Mouse (Mus musculus) kidney, embryonic 16.5 days (tissue): ENCODE measurements at regions not wholly inside any gene's neighbourhood (a gene's known extent, or its start where the extent isn't known, plus 50 kb on each side); places are given as distances from the start of the nearest gene placed in this dataset.
"Not testable (repeated sequence)": the region's sequence is repeated elsewhere in the genome, so short reads cannot be mapped to it uniquely, and the experiment has no call there.

ENCODE experiments used
- ATAC-seq: fragments of 200-750 bp; cut with Nextera tagmentation; 2 replicates; pipeline ENCODE4 v1.8.0; 2017; ENCODE audit warnings: moderate TSS enrichment; ENCODE audit not compliant: low FRiP score, low TSS enrichment
- H3K27ac ChIP-seq: fragments of 300-500 bp; sonication (generic); 2 replicates; pipeline ENCODE4 v1.5.1; 2014; ENCODE audit warnings: low read length
- H3K27me3 ChIP-seq: fragments of 300-500 bp; sonication (generic); 2 replicates; pipeline ENCODE4 v1.6.1; 2014; ENCODE audit warnings: low read length, control low read depth, mixed read lengths; ENCODE audit not compliant: insufficient read depth
- H3K36me3 ChIP-seq: fragments of 300-500 bp; sonication (generic); 2 replicates; pipeline ENCODE4 v1.6.1; 2014; ENCODE audit warnings: low read length, control low read depth, mixed read lengths; ENCODE audit not compliant: insufficient read depth
- H3K4me1 ChIP-seq: fragments of 300-500 bp; sonication (generic); 2 replicates; pipeline ENCODE4 v1.6.1; 2014; ENCODE audit warnings: low read length, control low read depth, mixed read lengths; ENCODE audit not compliant: insufficient read depth
- H3K4me2 ChIP-seq: fragments of 300-500 bp; sonication (generic); replicated peaks from 2 replicates; pipeline ENCODE4 v1.6.1; 2014; ENCODE audit warnings: low read depth, low read length
- H3K4me3 ChIP-seq: fragments of 300-500 bp; sonication (generic); 2 replicates; pipeline ENCODE4 v1.5.1; 2014; ENCODE audit warnings: mild to moderate bottlenecking, low read length
- H3K9ac ChIP-seq: fragments of 300-500 bp; sonication (generic); replicated peaks from 2 replicates; pipeline ENCODE4 v1.6.1; 2014; ENCODE audit warnings: low read length
- H3K9me3 ChIP-seq: fragments of 300-500 bp; sonication (generic); 2 replicates; pipeline ENCODE4 v1.6.1; 2016; ENCODE audit warnings: low read length, control low read depth
- WGBS: fragments of 180-500 bp; shearing (Covaris S2); extraction: QIAGEN DNeasy Blood & Tissue Kit; methylation state at CpG from one replicate; pipeline ENCODE4 v1.1.7; 2014; 5-methylcytosine and 5-hydroxymethylcytosine counted together

- no peak for ATAC-seq
- Histone ChIP-seq H3K27ac (no peak overlapping the region), H3K36me3 (no peaks in the 10 kb centered on the region), H3K9ac (no peak overlapping the region), H3K9me3 (no peaks in the 10 kb centered on the region), H3K27me3 (peaks cover 17% of the 10 kb centered on the region; the same call in 1 of the 2 replicates), H3K4me2 (no peak overlapping the region), H3K4me3 (no peak overlapping the region), H3K4me1 (no peaks in the 10 kb centered on the region)
- WGBS = 42% methylated on average over 10 of the region's 10 CpGs
These were observed 97.7 kb upstream of the Pou6f2 start for GRCm38 (mm10) chr13:18495021-18495811.

DNA sequence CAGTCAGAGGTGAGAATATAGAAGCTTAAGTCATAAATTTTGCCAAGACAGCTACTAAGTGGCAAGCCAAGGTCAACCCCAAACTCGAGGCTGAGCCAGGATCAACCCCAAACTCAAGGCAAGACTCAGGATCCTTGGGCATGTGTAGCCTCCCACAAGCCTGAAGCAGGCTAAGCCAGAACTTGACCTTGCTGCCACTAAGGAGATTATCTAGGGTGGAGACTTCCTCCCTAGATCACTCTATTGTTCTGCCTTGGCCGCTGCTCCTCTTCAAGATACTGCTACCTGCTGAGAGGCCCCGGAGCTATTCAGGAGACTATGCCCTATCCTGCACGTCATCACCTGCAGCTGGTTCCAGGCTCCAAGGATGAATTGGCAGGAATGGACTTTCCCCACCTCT lies 88.3 kb upstream of the Pou6f2 start:
- ATAC-seq, H3K27me3 ChIP-seq: not testable (repeated sequence)
- WGBS = 40% methylated on average over 4 of the region's 4 CpGs

DNA sequence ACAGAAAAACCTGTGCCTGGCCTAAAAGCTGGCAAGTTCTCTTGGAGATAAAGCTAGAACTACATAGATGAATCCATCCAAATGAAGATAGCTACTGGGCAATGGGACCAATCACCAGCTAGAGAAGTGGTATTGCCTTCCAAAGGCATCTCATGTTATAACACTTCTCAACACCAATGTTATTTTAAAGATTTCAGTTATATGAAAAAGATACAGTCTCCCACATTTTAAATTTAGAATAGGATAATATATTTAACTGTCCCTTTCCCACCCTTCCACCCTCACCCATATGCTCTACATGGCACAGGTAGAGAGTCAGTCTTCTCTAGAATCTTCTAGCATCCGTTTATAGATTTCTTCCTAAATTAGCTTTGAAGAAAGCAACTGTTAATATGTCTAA lies 87.6 kb upstream of the Pou6f2 start:
- H3K9ac ChIP-seq = no peak overlapping the region
- H3K36me3 ChIP-seq = no peaks in the 10 kb centered on the region
- no peaks in the 10 kb centered on the region for H3K4me1 ChIP-seq
- ATAC-seq = no peak
- WGBS = 91% methylated on average over 1 of the region's 1 CpGs
- no peak overlapping the region for H3K27ac ChIP-seq
- no peaks in the 10 kb centered on the region for H3K9me3 ChIP-seq
- H3K27me3 ChIP-seq = no peaks in the 10 kb centered on the region
- no peak overlapping the region for H3K4me3 ChIP-seq
- H3K4me2 ChIP-seq = no peak overlapping the region

More for the DNA sequence above, 88.3 kb upstream of the Pou6f2 start:
- not testable (repeated sequence) for H3K4me2 ChIP-seq, H3K4me3 ChIP-seq, H3K27ac ChIP-seq, H3K36me3 ChIP-seq, H3K4me1 ChIP-seq, H3K9me3 ChIP-seq, H3K9ac ChIP-seq

DNA sequence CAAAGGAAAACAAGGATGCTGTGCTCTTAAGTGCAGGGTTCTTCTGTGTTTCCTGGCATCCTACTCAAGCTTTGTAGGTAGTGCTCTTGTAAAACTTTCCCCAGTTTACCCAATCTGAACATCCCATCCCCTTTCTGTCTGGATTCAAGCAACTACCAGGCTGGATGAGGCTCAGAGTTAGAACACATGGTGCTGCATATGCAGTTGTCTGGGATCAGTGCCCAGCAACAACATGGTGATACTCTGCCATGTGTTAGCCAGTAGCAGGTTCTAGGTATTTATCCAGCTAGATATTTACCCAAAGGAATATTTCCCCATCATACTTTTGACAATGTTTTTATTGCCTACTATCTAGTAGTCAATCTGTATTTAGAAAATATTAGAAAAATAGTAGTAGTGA lies 78.8 kb upstream of the Pou6f2 start:
- no peaks in the 10 kb centered on the region for H3K27me3 ChIP-seq
- H3K36me3 ChIP-seq = no peaks in the 10 kb centered on the region
- H3K4me2 ChIP-seq = no peak overlapping the region
- no peak overlapping the region for H3K4me3 ChIP-seq
- no peak overlapping the region for H3K27ac ChIP-seq
- no peak for ATAC-seq
- H3K9ac ChIP-seq = no peak overlapping the region
- no peaks in the 10 kb centered on the region for H3K9me3 ChIP-seq
- H3K4me1 ChIP-seq = no peaks in the 10 kb centered on the region

GRCm38 (mm10) chr13:18471534-18471933 lies 74.0 kb upstream of the Pou6f2 start:
- no peaks in the 10 kb centered on the region for H3K9me3 ChIP-seq
- no peaks in the 10 kb centered on the region for H3K27me3 ChIP-seq
- 53% methylated on average over 1 of the region's 1 CpGs for WGBS
- no peak for ATAC-seq
- H3K36me3 ChIP-seq = no peaks in the 10 kb centered on the region
- H3K4me1 ChIP-seq = no peaks in the 10 kb centered on the region
- no peak overlapping the region for H3K4me2 ChIP-seq
- no peak overlapping the region for H3K9ac ChIP-seq
- no peak overlapping the region for H3K27ac ChIP-seq
- no peak overlapping the region for H3K4me3 ChIP-seq

DNA sequence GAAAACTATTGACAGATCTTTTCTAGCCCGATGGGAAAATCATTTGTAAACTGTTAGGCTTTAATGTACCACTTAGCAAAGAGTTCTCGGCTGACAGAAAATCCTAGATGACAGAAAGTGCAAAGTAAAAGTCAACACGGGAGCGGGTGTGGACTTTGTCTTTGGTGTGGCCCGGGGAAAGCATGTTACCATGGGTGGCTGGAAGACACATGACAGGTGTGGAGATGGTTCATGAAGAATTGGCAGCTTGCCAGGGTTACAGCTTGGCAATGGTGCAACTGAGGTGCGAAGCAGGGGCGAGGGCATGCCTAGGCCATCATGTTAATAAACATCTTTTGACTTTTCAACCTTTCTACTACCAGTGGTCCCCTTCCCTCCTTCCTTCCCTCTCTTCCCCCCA lies 68.4 kb upstream of the Pou6f2 start:
- Histone ChIP-seq H3K9me3 (no peaks in the 10 kb centered on the region), H3K4me3 (no peak overlapping the region), H3K4me1 (no peaks in the 10 kb centered on the region), H3K4me2 (no peak overlapping the region), H3K36me3 (no peaks in the 10 kb centered on the region), H3K9ac (no peak overlapping the region), H3K27me3 (no peaks in the 10 kb centered on the region), H3K27ac (no peak overlapping the region)
- ATAC-seq = no peak
- WGBS = 86% methylated on average over 7 of the region's 7 CpGs

DNA sequence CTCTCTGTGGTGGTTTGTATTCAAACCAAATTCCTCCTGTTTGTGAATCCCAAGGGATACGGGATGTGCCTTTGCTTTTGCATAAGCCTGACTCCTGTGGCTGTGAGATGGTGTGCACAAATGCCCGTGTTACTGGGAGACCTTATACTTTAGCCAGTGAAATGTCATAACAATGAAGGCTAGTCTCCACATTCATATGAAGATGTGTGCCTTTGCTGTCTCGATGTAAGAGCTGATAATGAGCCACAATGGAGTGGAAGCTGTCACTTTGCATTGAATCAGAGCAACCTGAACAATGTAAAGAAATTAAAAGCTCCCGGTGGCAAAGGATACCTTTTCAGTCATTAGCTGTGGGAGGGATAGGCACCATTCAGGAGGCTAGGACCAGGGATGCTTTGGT lies 64.7 kb upstream of the Pou6f2 start:
- WGBS = 63% methylated on average over 4 of the region's 4 CpGs
- no peak overlapping the region for H3K9ac ChIP-seq
- no peaks in the 10 kb centered on the region for H3K9me3 ChIP-seq
- H3K27me3 ChIP-seq = no peaks in the 10 kb centered on the region
- H3K36me3 ChIP-seq = no peaks in the 10 kb centered on the region
- H3K4me3 ChIP-seq = no peak overlapping the region
- no peak overlapping the region for H3K4me2 ChIP-seq
- no peak for ATAC-seq
- H3K4me1 ChIP-seq = 0 out of 2 replicates have a peak, but pooled peaks cover 3% of the 10 kb centered on the region
- no peak overlapping the region for H3K27ac ChIP-seq

- WGBS = 19% methylated on average over 14 of the region's 14 CpGs
- peak overlapping the region; percentile 24; the same call in 1 of the 2 replicates for H3K4me2 ChIP-seq
These were observed 60.1 kb upstream of the Pou6f2 start for GRCm38 (mm10) chr13:18457337-18458236.

More at GRCm38 (mm10) chr13:18457337-18458236, 60.1 kb upstream of the Pou6f2 start:
- H3K4me1 ChIP-seq = 0 out of 2 replicates have a peak, but pooled peaks cover 4% of the 10 kb centered on the region
- peaks cover 5% of the 10 kb centered on the region; the same call in 1 of the 2 replicates for H3K27me3 ChIP-seq
- H3K9ac ChIP-seq = no peak overlapping the region
- H3K36me3 ChIP-seq = no peaks in the 10 kb centered on the region
- H3K4me3 ChIP-seq = no peak overlapping the region
- ATAC-seq = peak; percentile 92
- H3K9me3 ChIP-seq = no peaks in the 10 kb centered on the region
- H3K27ac ChIP-seq = no peak overlapping the region
